Mouse (Mus musculus): Measurements from ENCODE around the gene Fsip1.

Gene Fsip1

DNA sequence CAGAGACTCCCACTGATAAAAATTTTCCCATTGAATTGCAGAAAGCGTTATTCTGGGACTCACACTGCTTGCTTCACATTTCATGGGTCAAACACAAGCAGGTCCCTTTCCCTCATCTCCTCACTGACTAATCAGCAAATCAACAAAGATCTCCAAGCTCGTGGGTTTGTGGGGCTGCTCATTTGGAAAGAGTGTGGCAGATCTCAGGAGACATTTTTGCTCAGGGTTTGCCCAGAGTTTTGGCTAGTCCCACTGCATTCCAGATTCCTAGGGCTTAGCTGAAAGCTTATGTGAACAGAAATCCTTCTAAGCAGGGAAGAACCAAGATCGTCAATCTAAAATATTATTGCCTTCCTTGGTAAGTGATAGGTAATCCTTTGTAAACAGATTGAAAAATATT is 172.1 kb downstream of the Fsip1 start:
- no peak for DNase-seq

DNA sequence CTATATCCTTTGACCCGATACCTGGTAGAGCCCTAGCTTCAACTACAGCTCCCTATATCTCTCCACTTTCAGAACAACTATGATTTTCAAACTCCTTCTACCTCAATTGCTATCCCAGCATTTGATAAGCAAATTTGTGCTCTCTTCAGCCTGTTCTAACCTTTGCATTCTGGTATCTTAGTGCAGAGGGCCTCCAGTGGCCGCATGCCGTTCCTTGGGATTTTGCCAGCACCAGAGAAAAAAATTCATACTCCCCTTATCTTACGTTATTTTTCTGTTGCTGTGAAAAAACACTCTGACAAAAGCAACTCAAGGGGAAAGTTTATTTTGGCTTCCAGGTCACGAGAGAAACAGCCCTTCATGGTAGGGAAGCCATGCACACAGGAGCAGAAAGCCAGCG is 173.1 kb downstream of the Fsip1 start:
- DNase-seq: no peak

DNA sequence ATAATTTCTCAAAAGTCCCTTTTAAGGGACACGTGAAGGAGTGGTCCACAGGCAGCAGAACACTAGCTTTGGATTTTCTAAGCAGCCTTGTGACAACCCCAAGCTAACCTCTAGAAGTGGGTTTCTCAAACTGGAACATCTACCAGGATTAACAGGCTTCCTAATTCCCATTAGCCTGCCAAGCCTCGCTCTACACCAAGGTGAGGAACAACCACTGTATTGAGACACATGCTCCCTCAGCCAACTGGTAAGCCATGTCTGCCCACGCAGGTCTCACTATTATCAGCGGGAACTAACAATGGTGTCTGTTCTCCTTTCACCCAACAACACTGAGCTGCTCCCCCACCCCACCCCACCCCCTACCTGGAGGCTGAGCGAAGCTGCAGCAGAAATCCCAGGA is 175.2 kb downstream of the Fsip1 start:
- DNase-seq: no peak
